Mouse (Mus musculus): ENCODE measurements at regions not wholly inside any gene's neighbourhood (a gene's known extent, or its start where the extent isn't known, plus 50 kb on each side); places are given as distances from the start of the nearest gene placed in this dataset. TPM values are rescaled to one million over a fixed set of nuclear protein-coding genes. Genes with fewer than 3 reads are reported as not detected.

MicroRNAs in the stretch of these regions (microRNA counts, 519-probe panel; counts per million panel counts)
- not detected for microRNA mmu-miR-325

Small RNA genes lying in the stretch of these regions (microRNA-seq; reads per million reads assigned to microRNA genes)
- 449 reads per million, percentile 68 among the genes with 10 or more reads in this experiment for gene Mir325

All from neural tube, embryonic 14.5 days (tissue).